Mouse (Mus musculus): Measurements from ENCODE around the gene Amd2.

Amd2 gene

DNA sequence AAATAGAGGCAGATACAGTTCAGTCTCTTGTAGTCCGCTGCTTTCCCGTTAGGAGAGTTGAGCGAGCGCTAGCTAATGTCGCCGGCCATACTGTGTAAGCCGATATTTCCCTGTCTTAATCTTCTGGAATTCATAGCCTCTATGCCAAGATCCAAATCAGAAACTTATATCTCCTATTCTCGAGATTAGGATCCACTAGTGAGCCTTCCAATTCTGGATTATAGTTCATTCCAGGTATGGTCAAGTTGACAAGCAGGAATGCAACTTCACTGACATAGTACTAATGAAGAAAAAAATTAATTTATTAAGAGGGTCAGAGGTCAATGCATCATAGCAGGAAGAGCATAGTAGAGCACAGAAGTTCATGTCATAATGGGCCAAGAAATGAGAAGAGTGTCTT, at the start of gene Amd2:
TSS of gene Amd2 (minus strand) at position 101 of the 400 bp plus-strand sequence.
- WGBS: 94% methylated on average over 8 of the region's 8 CpGs

DNA sequence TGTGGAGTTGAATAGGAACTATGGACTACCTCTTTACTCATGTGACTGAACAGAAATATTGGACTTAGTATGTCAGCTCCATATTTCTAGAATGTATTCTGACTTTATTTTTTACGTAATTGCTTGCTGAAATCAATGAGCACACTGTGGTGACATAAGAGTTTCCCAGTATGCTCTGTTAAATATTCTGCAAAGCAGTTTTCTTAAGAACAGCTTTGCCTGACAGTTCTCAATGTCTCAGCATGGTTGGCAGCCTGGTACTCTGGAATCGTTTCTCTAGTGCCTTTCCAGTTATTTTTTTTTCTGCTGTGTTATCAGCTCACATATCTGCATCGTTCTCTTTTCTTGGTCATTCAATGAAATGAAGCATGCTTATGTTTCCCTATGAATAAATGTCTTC, 49.6 kb upstream of the Amd2 start:
- whole genome bisulfite sequencing: 41% methylated on average over 3 of the region's 3 CpGs

DNA sequence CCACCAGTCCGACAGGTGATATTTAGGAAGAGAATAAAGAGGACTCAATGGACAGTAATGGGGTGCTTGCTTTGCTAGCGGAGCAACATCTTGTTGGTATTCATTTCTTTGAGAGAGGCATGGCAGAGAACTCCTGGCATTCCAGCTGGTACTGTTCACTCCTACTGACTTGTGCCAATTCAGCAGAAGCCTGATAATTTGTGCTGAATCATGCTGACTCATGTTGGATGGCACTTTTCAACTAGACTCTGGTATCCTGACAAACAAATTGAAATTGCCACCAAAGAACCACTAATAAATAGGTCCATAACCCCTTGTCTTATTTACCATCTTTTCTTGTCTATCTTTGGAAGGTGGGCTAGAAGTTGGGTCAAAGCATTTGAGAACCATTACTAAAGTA, 25.9 kb upstream of the Amd2 start:
- WGBS: 84% methylated on average over 2 of the region's 2 CpGs
